Mouse (Mus musculus) cerebellum, postnatal 4 days (tissue): ENCODE results near the gene Fli1.

Experiments
- DNase-seq, 2 experiments: peaks; one replicate each; pipeline ENCODE4 v3.0.0; 2022; ENCODE audit warnings: low spot score in 2 of 2, mixed read lengths in 1 of 2

The Fli1 gene

GRCm38 (mm10) chr9:32549462-32550384 lies 7.1 kb upstream of the Fli1 start:
- DNase-seq: no peak

DNA sequence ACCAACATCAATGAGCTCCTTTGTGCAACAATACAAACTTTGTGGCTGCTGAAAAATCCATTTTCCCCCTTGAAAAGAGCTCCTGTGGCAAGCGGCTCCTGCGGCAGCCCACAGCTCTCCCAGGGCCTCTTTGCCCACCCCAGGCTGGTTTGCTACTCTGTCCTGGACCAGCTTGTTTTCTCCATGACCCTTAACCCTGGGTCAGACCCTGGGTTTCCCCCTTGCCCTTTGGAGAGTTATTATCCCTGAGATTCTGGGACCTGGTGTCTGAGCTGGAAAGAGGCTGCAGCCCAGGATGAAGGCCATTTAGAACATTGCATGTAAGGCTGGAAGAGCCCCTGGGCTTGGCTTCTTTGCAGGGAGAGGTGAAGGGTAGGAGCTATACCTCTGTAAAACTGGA lies 4.1 kb upstream of the Fli1 start:
- no peak for DNase-seq

GRCm38 (mm10) chr9:32544731-32545661 lies 2.3 kb upstream of the Fli1 start:
- DNase-seq: no peak

DNA sequence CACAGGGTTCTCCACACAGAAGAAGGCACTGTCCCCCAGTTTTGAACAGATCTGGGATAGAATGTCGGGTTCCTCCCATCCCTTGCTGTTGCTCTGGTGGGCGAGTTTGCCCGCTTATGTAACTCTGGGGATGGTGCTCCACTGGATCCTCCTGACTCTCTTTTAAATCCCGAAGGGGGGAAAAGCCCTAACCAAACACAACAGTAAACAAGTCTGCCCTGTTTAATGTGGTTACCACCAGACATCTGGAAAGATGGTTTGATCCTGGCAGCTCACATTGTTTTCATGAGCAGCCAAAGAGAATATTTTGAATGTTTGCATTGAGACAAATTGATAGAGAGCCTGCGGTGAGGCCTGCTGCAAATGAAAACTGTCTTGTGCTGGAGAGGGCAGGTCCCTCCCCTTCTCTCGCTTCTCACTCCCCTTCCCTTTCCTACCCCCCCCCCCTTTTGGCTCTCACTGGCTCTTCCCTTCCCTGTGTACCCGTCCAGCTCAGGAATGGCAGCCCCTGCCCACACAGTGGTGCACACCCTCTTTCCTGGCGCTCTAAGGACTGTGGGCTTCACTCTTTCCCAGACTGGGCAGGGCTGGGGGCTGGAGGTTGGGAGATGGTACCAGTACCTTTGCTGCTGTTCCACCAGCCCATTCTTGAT lies 1.4 kb upstream of the Fli1 start:
- DNase-seq: no peak

DNA sequence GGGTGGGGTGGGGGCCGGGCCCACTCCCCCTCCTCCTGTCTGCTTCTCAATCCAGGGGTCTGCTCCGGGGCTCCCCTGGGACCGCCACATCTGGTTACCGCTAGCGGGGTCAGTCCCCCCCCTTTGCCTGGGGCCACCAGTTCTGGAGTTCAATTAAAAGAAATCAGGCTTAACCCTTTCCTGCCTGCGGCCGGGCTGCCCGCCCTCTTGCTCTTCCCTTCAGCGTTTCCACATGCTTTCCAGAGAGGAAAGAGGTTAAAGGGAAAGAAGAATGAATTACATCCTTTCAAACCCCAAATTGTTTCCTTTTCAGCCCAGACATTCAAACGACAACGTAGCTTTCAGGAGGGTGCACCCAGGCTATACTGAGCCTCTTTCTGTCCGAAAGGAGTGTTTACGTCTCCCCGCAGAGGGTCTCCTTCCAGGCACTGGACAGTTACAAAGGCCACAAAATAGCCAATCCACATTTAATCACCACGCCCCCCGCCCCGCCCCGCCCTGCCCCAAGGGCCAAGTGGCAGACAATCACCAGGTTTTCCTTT lies 450 bp upstream of the Fli1 start:
- no peak for DNase-seq

DNA sequence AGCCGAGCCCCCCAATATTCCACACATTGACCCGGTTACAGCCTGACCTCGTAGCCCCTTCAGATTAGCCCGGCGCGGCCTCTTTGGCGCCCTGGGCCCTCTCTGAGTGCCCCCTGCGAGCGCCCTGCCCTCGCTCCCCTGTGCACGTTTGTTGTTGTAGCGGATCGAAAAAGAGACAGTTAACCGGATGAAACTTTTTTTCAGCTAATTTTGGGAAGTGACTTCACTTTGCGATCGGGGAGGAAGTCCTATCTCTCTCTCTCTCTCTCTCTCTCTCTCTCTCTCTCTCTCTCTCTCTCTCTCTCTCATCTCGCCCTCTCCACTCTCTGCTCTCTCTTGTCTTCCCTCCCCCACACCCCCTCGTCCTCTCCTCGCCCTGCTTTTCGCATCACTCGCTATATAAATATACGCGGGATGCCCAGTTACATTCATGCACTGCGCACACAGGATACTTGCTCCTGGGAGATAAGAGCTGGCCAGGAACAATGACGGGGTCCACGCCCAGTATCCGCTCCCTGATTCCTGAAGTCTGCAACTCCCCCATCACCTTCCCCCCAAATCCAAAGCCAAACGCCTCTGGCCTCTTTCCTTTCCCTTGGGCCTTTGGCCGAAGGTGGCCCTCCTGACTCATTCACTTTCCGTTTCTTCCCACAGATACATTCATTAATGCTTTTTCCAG lies 1.3 kb downstream of the Fli1 start:
- no peak for DNase-seq

DNA sequence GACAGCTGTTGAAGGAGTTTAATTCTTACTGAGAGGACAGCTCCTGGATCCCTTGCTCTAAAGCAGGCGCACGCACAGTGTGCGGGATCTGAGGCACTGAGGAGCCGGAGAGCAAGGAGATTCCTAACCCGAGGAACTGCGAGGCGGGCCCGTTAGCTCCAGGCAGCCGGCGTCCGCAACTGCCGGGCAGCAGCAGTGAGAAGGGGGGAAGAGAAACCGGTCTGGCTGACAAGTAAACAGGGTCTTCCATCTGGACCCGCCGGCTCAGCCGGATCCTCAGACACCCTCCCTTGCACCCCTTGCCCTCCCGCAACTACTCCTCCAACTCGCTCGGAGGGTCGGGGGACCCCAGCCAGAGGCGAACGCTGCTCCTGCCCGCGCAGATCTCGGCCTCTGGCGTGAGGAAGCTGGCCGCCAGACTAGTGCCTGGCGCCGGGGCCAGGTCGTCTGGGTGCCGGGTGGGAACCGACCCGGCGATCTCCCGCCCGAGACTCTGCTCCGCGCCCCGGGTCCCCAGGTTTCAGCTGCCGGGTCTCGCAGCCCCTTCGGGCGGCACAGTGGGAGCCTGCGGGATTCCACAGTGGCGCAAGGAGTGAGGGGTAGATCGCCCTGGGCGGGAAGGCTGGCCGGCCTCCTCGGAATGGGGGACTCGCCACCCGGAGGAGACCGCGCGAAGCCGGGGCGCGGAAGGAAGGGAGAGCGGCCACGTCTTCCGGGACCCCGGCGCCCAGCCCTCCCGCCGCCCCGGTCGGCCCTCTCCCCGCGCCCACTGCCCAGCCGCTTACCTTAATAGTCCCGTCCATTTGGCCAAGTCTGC lies 2.0 kb downstream of the Fli1 start:
- DNase-seq: peak in 1 of 2 experiments; percentile 30

- DNase-seq: no peak
Measured at GRCm38 (mm10) chr9:32540061-32540405, 2.6 kb downstream of the Fli1 start.

DNA sequence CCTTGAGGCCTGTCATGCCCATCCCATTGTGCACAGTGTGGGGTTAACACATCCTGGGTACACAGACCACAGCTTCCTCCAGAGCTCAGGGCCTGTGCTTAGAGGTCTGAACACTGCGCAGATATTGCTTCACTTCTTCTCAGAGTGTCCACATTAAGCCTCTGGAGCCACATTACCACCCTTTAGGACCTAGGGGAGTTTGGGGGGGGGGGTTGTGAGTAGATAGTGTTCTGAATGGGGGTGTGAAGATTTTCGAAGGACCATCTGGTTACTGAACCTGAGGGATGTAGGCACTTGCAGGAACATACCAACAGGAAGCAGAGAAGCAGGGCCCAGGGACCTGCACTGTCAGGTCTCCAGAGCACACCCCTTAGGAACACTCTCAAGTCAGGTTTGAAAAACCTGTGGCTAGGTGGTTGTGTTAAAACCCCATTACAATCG lies 3.3 kb downstream of the Fli1 start:
- no peak for DNase-seq

- DNase-seq: no peak
Measured at GRCm38 (mm10) chr9:32538124-32538523, 4.5 kb downstream of the Fli1 start.

- DNase-seq: no peak
Measured at GRCm38 (mm10) chr9:32537706-32538105, 5.0 kb downstream of the Fli1 start.

GRCm38 (mm10) chr9:32535201-32535955 lies 7.3 kb downstream of the Fli1 start:
- no peak for DNase-seq

- DNase-seq: no peak
Measured at GRCm38 (mm10) chr9:32534025-32534615, 8.5 kb downstream of the Fli1 start.

DNA sequence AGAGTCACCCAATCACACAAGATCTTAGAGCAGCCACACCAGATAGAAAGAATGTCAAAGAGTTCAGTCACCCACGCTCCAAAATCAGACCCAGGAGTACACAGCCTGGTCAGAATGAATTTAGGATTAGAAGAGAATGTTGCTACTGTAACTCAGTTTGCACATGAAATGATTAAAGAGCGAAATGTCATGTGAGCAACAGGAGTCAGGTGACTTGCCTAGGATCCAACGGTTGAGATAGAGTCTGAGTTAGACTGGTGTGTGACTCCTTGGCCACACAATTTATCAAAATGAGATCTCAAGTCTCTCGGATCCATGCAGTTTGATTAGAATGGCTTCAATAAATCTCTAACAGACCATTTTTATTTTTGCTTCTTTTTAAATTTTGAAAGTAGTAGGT lies 11.1 kb downstream of the Fli1 start:
- no peak for DNase-seq

DNA sequence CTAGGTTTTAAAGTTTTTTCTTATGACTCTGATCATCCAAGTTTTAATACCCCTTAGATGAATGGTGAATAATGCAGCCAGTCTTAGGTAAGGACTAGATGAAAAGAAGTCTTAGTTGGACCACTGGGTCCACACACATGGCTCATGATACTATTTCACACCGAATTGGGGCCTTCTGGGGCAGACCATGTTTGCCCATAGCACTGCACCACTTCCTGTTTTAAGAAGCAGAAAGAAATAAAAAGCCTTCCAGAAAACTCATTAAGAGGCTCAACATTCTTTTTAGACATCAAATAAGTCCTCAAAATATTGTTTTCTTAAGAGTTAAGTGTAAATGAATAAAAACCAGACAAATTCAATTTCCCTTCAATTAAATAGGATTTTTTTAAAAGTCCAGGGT lies 11.7 kb downstream of the Fli1 start:
- DNase-seq: no peak

GRCm38 (mm10) chr9:32530188-32530587 lies 12.5 kb downstream of the Fli1 start:
- no peak for DNase-seq

DNA sequence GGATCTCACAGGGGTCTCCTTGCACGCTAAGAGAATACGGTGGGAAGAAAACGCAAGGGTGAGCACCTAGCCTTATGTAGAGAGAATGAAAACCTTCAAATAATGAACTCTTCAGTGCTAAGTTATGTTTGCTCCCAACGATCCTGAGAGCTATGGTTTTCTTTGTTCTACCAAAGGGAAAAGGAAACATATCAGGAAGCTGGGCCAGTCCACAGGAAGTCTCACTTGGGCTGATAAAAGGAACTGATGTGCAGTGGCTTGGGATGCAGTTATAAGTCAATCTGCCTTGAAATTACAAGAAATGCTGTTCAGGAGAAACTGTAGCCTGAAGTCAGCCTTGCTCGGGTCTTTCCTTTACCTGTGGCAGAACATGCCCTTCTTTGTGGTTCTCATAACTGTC lies 13.1 kb downstream of the Fli1 start:
- DNase-seq: no peak

DNA sequence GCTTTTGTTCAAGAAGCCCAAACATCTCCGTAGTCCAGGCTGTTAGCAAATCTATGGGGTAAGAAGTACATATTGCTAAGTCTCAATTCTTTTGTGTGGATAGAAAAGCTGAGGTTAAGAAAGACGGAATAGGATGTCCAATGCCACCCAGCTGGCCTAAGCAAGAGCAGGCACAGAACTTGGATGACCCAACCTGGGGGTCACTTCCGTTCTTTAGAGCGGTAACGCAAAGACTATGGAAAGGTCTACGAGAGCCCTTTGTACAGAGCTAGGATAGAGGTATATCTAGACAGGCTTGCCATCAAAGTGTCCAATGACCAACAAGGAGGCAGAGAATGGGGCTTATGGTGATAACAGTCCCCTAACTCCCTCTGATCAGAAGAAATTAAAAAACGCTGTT lies 15.3 kb downstream of the Fli1 start:
- no peak for DNase-seq

DNA sequence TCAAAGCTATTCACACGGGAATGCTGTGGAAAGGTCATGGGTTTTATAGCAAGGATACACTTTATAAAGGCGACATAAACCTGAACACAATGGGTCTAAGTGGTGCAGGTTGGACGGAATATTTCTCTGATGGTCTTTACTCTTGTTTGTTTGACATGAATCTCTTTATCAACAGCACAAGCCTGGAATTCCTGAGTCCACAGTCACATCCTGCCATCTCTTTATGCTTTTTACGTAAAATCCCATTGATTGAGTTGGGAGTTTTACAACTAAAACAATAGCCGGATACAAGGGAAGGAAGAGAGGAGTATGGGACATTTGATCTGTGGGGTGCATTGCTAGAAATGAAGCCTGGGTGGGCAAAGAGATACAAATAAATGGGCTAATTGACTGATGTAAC lies 16.9 kb downstream of the Fli1 start:
- no peak for DNase-seq
